Mouse (Mus musculus) cerebellum, postnatal 14 days (tissue): ENCODE measurements around the gene Tap1.
A peak's percentile ranks its signal among the peaks of the same experiment; 100 is the strongest.

Experiments
- DNase-seq, 2 experiments: peaks; one replicate each; pipeline ENCODE4 v3.0.0; 2021; ENCODE audit warnings: mixed read lengths in 2 of 2

The Tap1 gene

DNA sequence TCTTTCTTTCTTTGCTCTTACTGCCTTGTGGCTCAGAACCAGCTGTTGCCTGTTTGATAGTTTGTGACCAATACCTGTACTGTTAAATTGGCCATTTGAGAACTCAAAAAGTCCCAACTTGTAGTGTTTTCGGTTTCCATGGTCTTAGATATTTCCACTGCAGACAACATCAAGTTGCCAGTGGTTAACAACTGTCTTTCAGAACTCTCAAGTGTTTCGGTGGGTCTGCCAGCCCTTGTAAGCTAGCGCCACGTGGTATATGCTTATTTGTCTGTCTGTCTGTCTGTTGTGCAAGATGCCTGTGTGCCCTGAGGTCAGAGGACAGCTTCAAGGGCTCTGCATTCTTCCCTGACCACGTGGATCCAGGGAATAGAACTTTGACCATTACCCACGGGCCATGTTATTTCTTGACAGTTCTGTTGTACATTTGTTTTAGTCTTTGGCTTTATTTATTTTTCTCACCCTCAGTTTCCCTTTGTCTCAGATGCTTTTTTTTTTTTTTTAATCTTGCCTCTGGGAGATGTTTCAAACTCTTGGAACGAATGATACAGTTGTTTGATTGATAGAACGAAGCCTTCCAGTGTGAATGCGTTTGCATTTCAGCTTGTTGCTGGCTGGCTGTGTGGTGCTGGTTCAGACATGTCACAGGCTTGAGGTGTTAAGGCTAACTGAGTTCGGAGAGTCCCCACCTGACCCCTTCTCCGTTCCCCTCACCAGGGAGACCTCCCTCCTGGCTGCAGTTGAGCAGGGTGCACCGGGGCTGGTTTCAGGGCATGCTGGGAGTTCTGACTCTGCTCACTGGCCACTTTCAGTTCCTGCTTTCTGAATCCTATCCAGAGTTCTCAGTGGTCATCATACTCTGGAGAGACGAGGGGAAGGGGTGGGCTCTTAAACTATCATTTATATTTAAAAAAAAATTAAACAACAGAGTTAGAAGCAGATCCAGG, 7.2 kb upstream of the Tap1 start:
- DNase-seq, result no peak

DNA sequence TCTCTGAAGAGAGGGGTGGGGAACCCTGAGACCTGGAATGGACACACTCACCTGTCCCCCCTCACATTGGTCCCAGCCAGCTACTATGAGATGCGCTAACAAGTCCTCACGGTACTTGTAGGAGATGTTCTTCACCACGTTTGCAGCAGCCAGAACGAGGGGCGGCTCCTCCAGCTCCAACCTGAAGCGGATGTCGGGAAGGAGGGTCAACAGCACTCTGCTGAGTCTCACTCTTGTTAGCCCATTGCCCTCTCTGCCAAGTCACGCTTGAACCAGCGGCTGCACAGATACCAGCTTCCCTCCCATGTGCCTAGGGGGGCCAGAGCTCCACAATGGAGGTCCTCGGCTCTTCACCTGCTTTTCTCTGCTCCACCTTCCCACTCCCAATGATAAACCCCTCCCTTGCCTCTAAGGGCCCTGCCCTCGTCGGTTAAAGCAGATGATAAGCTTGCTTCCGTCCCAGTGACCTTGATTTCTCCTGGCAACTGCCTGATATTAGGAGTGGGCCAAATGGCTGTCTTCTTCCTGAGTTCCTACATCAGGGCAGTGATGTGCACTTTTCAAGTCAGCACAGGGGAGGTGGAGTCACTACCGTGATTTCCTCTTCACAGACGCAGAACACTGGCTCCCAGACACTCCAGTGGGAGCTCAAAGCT, 3.7 kb upstream of the Tap1 start:
- DNase-seq, result no peak

- no peak for DNase-seq
Measured at GRCm38 (mm10) chr17:34185526-34185925, 1.8 kb upstream of the Tap1 start.

GRCm38 (mm10) chr17:34186885-34187260, 480 bp upstream of the Tap1 start:
- no peak for DNase-seq

GRCm38 (mm10) chr17:34188010-34188409, 657 bp downstream of the Tap1 start:
- DNase-seq, result peak; percentile 27 to 31

DNA sequence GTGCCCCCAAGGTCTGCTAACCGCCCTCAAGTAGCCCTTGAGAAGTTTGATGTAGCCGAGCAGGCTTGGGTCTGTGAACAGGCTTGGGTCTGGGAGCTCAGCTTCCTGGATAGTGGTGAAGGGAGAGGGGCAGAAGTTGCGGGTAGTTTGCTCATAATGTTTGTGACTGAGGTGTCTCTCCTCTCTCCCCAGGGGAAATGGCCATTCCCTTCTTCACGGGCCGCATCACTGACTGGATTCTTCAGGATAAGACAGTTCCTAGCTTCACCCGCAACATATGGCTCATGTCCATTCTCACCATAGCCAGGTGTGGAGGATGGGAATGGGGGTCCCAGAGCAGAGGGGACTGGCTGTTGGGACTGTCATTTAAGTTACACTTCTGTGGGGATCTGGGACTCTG, 1.6 kb downstream of the Tap1 start:
- no peak for DNase-seq

GRCm38 (mm10) chr17:34192852-34193251, 5.5 kb downstream of the Tap1 start:
- DNase-seq, result no peak

DNA sequence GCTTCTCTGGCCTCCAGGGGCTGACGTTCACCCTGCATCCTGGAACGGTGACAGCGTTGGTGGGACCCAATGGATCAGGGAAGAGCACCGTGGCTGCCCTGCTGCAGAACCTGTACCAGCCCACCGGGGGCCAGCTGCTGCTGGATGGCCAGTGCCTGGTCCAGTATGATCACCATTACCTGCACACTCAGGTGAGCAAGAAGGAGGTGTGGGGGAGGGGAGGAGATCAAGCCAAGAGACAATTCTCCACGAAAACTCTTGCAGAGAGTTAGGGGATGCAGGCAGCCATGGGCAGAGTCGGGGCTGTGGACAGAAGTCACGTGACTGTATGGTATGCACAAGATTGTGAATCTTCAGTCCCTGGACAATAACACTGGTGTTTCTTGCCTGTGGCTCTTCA, 6.1 kb downstream of the Tap1 start:
- no peak for DNase-seq

GRCm38 (mm10) chr17:34194723-34195122, 7.4 kb downstream of the Tap1 start:
- no peak for DNase-seq

- DNase-seq, result no peak
Measured at GRCm38 (mm10) chr17:34196491-34196890, 9.1 kb downstream of the Tap1 start.

GRCm38 (mm10) chr17:34196941-34197894, 9.9 kb downstream of the Tap1 start, which contains the start of gene Psmb8:
Gene Psmb8 (plus strand): TSS chr17:34197721.
- DNase-seq, result peak; percentile 94 to 96

DNA sequence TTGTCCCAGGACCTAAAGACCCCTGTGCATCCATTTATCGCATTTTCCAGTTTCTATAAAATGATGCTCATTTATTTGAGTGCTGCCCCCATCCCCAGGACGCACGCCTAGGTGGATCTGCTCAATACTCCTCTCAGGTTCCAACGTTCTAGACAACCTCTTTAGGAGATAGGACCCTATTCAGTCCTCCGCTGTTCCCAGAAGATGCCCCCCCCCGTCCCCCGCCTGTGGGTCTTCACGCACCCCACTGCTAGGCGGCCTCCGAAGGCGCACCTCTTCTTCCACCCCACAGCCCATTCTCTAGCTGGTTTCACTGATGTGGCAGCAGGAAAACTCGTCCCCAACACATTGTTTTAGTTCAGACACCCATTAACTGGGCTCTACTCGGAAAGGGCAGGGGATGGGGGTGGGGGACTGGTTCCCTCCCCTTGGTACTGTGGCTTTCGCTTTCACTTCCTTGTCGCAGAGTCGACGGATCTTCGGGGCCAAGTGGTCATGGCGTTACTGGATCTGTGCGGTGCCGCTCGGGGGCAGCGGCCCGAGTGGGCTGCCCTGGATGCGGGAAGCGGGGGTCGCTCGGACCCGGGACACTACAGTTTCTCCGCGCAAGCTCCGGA, 10.7 kb downstream of the Tap1 start:
- DNase-seq, result peak; percentile 15 to 26

DNA sequence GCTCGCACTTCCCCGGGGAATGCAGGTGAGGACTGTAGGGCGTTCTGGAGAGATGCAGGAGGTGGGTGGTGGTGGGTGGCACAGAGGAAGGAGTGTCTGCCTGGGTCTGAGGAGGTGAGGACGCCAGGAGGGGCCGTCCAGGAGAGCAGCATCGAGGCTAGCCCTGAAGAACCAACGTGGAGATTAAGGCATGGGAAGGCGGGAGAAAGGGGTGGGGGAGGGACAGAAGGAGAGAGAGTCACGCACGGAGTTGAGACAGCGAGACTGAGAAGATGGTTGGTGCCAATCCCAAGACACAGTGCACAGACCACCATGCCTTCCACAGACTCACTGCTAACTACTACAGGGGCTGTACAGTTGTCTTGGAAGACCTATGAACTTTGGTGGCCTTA, 11.2 kb downstream of the Tap1 start:
- no peak for DNase-seq

DNA sequence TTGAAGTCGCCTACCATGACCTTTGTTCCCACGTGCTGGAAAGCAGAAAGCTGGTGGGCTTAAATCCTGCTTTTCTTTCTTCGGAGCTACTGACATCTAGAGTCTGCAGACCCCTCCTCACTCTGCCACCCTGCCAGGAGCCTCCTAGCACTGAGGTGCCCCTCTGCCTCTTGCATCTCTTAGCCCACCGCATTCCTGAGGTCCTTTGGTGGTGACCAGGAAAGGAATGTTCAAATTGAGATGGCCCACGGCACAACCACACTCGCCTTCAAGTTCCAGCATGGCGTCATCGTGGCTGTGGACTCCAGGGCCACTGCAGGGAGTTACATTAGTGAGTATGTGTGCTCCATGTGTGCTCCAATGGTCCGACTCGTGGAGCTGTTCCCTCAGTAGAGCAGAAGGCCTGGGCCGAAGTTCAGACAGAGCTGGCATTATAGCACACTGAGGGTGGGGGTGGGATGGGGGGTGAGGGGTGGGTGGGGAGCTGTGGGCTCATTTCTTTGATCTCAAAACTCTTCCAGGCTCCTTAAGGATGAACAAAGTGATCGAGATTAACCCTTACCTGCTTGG, 11.8 kb downstream of the Tap1 start:
- no peak for DNase-seq

GRCm38 (mm10) chr17:34200047-34200446, 12.7 kb downstream of the Tap1 start:
- DNase-seq, result no peak

- DNase-seq, result no peak
Measured at GRCm38 (mm10) chr17:34200772-34201505, 13.6 kb downstream of the Tap1 start.

- DNase-seq, result no peak
Measured at GRCm38 (mm10) chr17:34201506-34202055, 14.2 kb downstream of the Tap1 start.

DNA sequence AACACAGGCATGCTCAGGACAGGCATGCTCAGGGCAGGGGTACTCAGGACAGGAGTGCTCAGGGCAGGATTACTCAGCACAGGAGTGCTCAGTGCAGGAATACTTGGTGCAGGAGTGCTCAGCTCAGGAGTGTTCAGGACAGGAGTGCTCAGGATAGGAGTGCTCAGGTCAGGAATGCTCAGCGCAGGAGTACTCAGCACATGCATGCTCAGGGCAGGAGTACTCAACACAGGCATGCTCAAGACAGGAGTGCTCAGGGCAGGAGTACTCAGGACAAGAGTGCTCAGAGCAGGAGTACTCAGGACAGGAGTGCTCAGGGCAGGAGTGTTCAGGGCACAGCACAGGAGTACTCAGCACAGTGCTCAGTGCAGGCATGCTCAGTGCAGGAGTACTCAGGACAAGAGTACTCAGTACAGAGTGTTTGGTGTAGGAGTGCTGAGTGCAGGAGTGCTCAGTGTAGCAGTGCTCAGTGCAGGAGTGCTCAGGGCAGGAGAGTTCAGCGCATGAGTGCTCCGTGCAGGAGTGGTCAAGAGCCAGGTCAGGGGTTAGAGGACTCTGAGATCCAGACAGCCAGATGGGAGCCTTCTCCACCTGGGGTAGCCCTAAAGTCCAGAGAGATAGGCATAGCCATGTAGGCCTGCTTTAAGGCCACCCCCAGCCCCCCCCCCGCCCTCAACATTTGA, 15.5 kb downstream of the Tap1 start:
- no peak for DNase-seq

DNA sequence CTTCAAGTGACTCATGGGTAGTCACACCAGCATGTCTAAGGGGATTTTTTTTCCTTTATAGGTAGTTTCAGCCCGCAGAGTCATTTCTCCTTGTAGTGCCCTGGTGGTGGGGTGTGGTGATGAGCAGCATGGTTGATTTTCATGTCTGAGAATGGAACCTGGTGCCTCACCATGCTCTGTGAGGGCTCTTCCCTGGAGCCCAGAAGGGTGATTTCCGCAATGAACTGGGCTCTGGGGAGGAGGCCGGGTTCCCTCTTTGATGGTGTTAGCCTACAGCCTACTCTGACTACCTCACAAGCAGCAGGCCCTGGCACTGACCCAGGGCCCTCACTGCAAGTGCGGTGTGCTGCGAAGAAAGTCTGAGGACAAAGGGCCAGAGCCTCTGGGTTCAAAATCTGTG, 16.1 kb downstream of the Tap1 start, which contains the start of gene Tap2:
Gene Tap2, plus strand, starts transcription at position 84 of the 400 bp plus-strand sequence.
- no peak for DNase-seq

- peak; percentile 89 to 91 for DNase-seq
Measured at GRCm38 (mm10) chr17:34204303-34205010, 17.1 kb downstream of the Tap1 start.
